ENCODE assay signal across 9 mouse cellular contexts in genomic region chr10:93640953-93641820, GRCm38 (mm10). TPM values are rescaled to one million over a fixed set of nuclear protein-coding genes. Genes with fewer than 3 reads are reported as not detected.
A peak's percentile ranks its signal among the peaks of the same experiment; 100 is the strongest.
DNase-seq lines count a peak whose midpoint lies in the region; ATAC-seq lines count a peak whose summit lies in the region.
"Had no signal": no experiment of that assay in that cellular context is flagged by ENCODE, and none has a peak within 500 bp of the region (broad histone marks: within the 10 kb centered on the region; RNA-seq: fewer than 3 reads in every experiment).

No protein-coding gene starts in this region.

- peak overlapping the region; percentile 59 for H3K4me3 ChIP-seq in liver, embryonic 13.5 days (replicated peaks)

- WGBS in liver, embryonic 13.5 days (ENCODE audit: insufficient replicate concordance) = under 1% methylated on average over 65 of the region's 73 CpGs

- intact Hi-C loops in gastrocnemius, postnatal 14 days (cut with DNase I; ENCODE audit: low total_unique reads) = no loop called here

- ATAC-seq in inflammation-experienced regulatory T-cells, adult 6 months = peak; percentile 41
- ATAC-seq in liver, embryonic 13.5 days (ENCODE audit: low read depth) = peak; percentile 61

- peaks cover 41% of the 10 kb centered on the region for H3K4me1 ChIP-seq in liver, embryonic 13.5 days (replicated peaks)

- peak; percentile 12 for DNase-seq in thymus, postnatal 25 days
- DNase-seq in thymus, postnatal 0 days (ENCODE audit: low spot score) = no peak
- DNase-seq in cerebellum, postnatal 36 days = peak; percentile 71 to 72
- peak; percentile 42 for DNase-seq in gastrocnemius, postnatal 14 days
- no peak for DNase-seq in liver, embryonic 13.5 days
- peak; percentile 79 for DNase-seq in neural tube, embryonic 10.5 days (ENCODE audit: extremely low spot score, low spot score)
- DNase-seq in MN1 (ENCODE audit: low spot score) = no peak

- H3K9ac ChIP-seq in liver, embryonic 13.5 days = peak overlapping the region; percentile 74

- peaks cover 75% of the 10 kb centered on the region for H3K27me3 ChIP-seq in liver, embryonic 13.5 days

- H3K36me3 ChIP-seq in liver, embryonic 13.5 days = no peaks in the 10 kb centered on the region

- no peaks in the 10 kb centered on the region for H3K9me3 ChIP-seq in liver, embryonic 13.5 days (replicated peaks)

- peak overlapping the region; percentile 98 for H3K4me2 ChIP-seq in liver, embryonic 13.5 days

- no peak overlapping the region for H3K27ac ChIP-seq in liver, embryonic 13.5 days

RNA-seq across cellular contexts. Expression of gene Ntn4, which starts 0.7 kb away (rescaled TPM):
- polyA plus RNA-seq in thymus, postnatal 0 days (2015; fragmentation: Nextera tagmentation; extraction: Ambion mirVana) = 0.04 and 0.05 TPM in 2 replicates
- total RNA-seq in gastrocnemius, postnatal 14 days (2021) = 1 to 10 TPM; 8.9 to 9.3 TPM
- polyA plus RNA-seq in inflammation-experienced regulatory T-cells, adult 6 months (2017; shearing (Covaris generic)) = 1 to 10 TPM in 1 of 3 experiments, under 1 TPM in 1, not detected in 1; 0.15 to 2.1 TPM
- polyA plus RNA-seq in liver, embryonic 13.5 days (2015; fragmentation: Nextera tagmentation; extraction: Ambion mirVana) = 0.13 and 0.20 TPM in 2 replicates
- total RNA-seq: neutrophil, adult 5-6 weeks had no signal

RNA-seq across cellular contexts. Expression of gene Snrpf, which starts 51.7 kb away (rescaled TPM):
- polyA plus RNA-seq in thymus, postnatal 0 days (2015; fragmentation: Nextera tagmentation; extraction: Ambion mirVana) = 170 and 188 TPM in 2 replicates
- 10 to 100 TPM in 1 of 2 experiments, 1 to 10 TPM in 1; 9.9 to 10.4 TPM for total RNA-seq in gastrocnemius, postnatal 14 days (2021)
- 10 to 100 TPM; 55.6 to 90.0 (median 74.2) TPM for polyA plus RNA-seq in inflammation-experienced regulatory T-cells, adult 6 months (2017; shearing (Covaris generic))
- polyA plus RNA-seq in liver, embryonic 13.5 days (2015; fragmentation: Nextera tagmentation; extraction: Ambion mirVana) = 95.6 and 101 TPM in 2 replicates

Comparison
In these comparisons a context has a peak if more than half of its experiments do, and no peak if none do; other contexts are left out.
1. DNase-seq: peak in thymus, postnatal 25 days (single experiment), cerebellum, postnatal 36 days (2 of 2), gastrocnemius, postnatal 14 days (single experiment) and neural tube, embryonic 10.5 days (single experiment); none in thymus, postnatal 0 days (single experiment), liver, embryonic 13.5 days (single experiment) and MN1 (single experiment).